Mouse (Mus musculus): ENCODE data around the gene Olfr372. TPM values are rescaled to one million over a fixed set of nuclear protein-coding genes. Genes with fewer than 3 reads are reported as not detected.

The Olfr372 gene
- polyA plus RNA-seq, 1 experiment from 2014 or later, result not detected

Other genes starting within 250 kb of the Olfr372 start
- 6.9 and 7.7 TPM in 2 replicates for gene Zfp709, start 159.2 kb upstream of the Olfr372 start, polyA plus RNA-seq (2014; fragmentation: Nextera tagmentation; extraction: Ambion mirVana)
- gene Zfp882, start 132.6 kb upstream of the Olfr372 start, polyA plus RNA-seq (2014; fragmentation: Nextera tagmentation; extraction: Ambion mirVana), result 4.8 and 10.5 TPM in 2 replicates
- 29.1 and 30.9 TPM in 2 replicates for gene Zfp617, start 132.6 kb upstream of the Olfr372 start, polyA plus RNA-seq (2014; fragmentation: Nextera tagmentation; extraction: Ambion mirVana)
- 28.3 and 32.4 TPM in 2 replicates for gene Zfp961, start 90.2 kb upstream of the Olfr372 start, polyA plus RNA-seq (2014; fragmentation: Nextera tagmentation; extraction: Ambion mirVana)
- gene Cyp4f18, start 31.6 kb upstream of the Olfr372 start, polyA plus RNA-seq (2014; fragmentation: Nextera tagmentation; extraction: Ambion mirVana), result 0.86 and 1.2 TPM in 2 replicates
- gene Olfr373, start 42.0 kb downstream of the Olfr372 start, polyA plus RNA-seq (2014; fragmentation: Nextera tagmentation; extraction: Ambion mirVana), result 0.04 TPM in 1 of 2 replicates, not detected in the other
- gene Olfr374, start 65.8 kb downstream of the Olfr372 start, polyA plus RNA-seq (2014; fragmentation: Nextera tagmentation; extraction: Ambion mirVana), result 0.10 TPM in 1 of 2 replicates, not detected in the other
- 699 and 718 TPM in 2 replicates for gene Tpm4, start 93.8 kb downstream of the Olfr372 start, polyA plus RNA-seq (2014; fragmentation: Nextera tagmentation; extraction: Ambion mirVana)
- gene Rab8a, start 120.0 kb downstream of the Olfr372 start, polyA plus RNA-seq (2014; fragmentation: Nextera tagmentation; extraction: Ambion mirVana), result 88.9 and 96.1 TPM in 2 replicates
- not detected in 2 replicates for gene Hsh2d, start 148.4 kb downstream of the Olfr372 start, polyA plus RNA-seq (2014; fragmentation: Nextera tagmentation; extraction: Ambion mirVana)
- gene Cib3, start 171.6 kb downstream of the Olfr372 start, polyA plus RNA-seq (2014; fragmentation: Nextera tagmentation; extraction: Ambion mirVana), result not detected in 2 replicates
- gene Gm11034, start 172.4 kb downstream of the Olfr372 start, polyA plus RNA-seq (2014; fragmentation: Nextera tagmentation; extraction: Ambion mirVana), result not detected in 2 replicates
- 61.3 and 68.8 TPM in 2 replicates for gene Fam32a, start 178.5 kb downstream of the Olfr372 start, polyA plus RNA-seq (2014; fragmentation: Nextera tagmentation; extraction: Ambion mirVana)
- gene Ap1m1, start 198.8 kb downstream of the Olfr372 start, polyA plus RNA-seq (2014; fragmentation: Nextera tagmentation; extraction: Ambion mirVana), result 110 and 125 TPM in 2 replicates